Mouse (Mus musculus) heart, adult 2 months (tissue): ENCODE data around the gene Eps15.

ENCODE experiments used
- CTCF ChIP-seq: fragments of 200-600 bp; IDR thresholded peaks from 2 replicates; pipeline ENCODE4 v1.8.1; 2022; ENCODE audit warnings: antibody characterized with exemption, mild to moderate bottlenecking, moderate library complexity
- EP300 ChIP-seq: fragments of 200-500 bp; IDR thresholded peaks from 2 replicates; pipeline ENCODE4 v1.6.1; 2011; ENCODE audit warnings: low read depth, low read length, control low read depth; ENCODE audit not compliant: insufficient read depth

GRCm38 (mm10) chr4:109433641-109434040 is 153.6 kb downstream of the Eps15 start:
- TF ChIP-seq CTCF (no peak), EP300 (peak; percentile 89)
